Mouse (Mus musculus) heart, postnatal 0 days (tissue): ENCODE measurements around the gene Gm21731.
"Not testable (repeated sequence)": the region's sequence is repeated elsewhere in the genome, so short reads cannot be mapped to it uniquely, and the experiment has no call there.

Experiments
- CTCF ChIP-seq: IDR thresholded peaks from 2 replicates; pipeline ENCODE4 v1.5.1; 2016; ENCODE audit warnings: antibody characterized with exemption, control low read depth, low read depth
- EP300 ChIP-seq: IDR thresholded peaks from 2 replicates; pipeline ENCODE4 v1.6.1; 2016; ENCODE audit warnings: antibody characterized with exemption, low read depth

DNA sequence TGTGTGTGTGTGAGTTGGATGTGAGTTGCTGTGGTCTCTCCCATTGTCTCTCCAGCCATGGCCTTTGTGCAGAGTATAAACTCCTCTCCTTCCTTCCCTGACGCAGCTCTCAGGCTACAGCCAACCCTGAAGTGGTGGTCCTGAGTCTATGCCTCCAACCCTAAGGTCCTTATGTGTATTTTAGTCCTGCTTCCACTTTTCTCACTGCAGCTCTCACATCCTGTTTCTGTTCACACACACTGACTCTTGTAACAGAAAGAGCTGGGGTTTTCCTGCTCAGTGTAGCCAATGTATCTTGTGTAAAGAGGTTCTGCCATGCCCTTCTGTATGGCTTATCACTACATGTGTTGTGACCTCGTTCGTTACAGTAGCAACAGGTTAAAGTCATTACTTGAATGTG lies 20.8 kb downstream of the Gm21731 start:
- not testable (repeated sequence) for TF ChIP-seq CTCF, EP300
